Mouse (Mus musculus) midbrain, embryonic 16.5 days (tissue): ENCODE measurements around the gene Sh3tc1. TPM values are rescaled to one million over a fixed set of nuclear protein-coding genes. Genes with fewer than 3 reads are reported as not detected.

Experiments
- ATAC-seq: fragments of 200-750 bp; cut with Nextera tagmentation; 2 replicates; pipeline ENCODE4 v1.8.0; 2017; ENCODE audit warnings: moderate TSS enrichment
- H3K27ac ChIP-seq: fragments of 300-500 bp; sonication (generic); 2 replicates; pipeline ENCODE4 v1.5.1; 2014; ENCODE audit warnings: mild to moderate bottlenecking, low read length, mixed read lengths
- H3K27me3 ChIP-seq: fragments of 300-500 bp; sonication (generic); 2 replicates; pipeline ENCODE4 v1.6.1; 2014; ENCODE audit warnings: low read depth, low read length, mixed read lengths; ENCODE audit not compliant: control insufficient read depth, insufficient read depth
- H3K36me3 ChIP-seq: fragments of 300-500 bp; sonication (generic); 2 replicates; pipeline ENCODE4 v1.6.1; 2014; ENCODE audit warnings: mild to moderate bottlenecking, low read length, moderate library complexity, mixed read lengths; ENCODE audit not compliant: control insufficient read depth, insufficient read depth
- H3K4me1 ChIP-seq: fragments of 300-500 bp; sonication (generic); 2 replicates; pipeline ENCODE4 v1.6.1; 2014; ENCODE audit warnings: mild to moderate bottlenecking, low read length, mixed read lengths; ENCODE audit not compliant: control insufficient read depth, insufficient read depth
- H3K4me2 ChIP-seq: fragments of 300-500 bp; sonication (generic); 2 replicates; pipeline ENCODE4 v1.6.1; 2014; ENCODE audit warnings: mild to moderate bottlenecking, low read length, mixed read lengths
- H3K4me3 ChIP-seq: fragments of 300-500 bp; sonication (generic); 2 replicates; pipeline ENCODE4 v1.5.1; 2014; ENCODE audit warnings: low read depth, mild to moderate bottlenecking, low read length, moderate library complexity, mixed read lengths
- H3K9ac ChIP-seq: fragments of 300-500 bp; sonication (generic); 2 replicates; pipeline ENCODE4 v1.6.1; 2014; ENCODE audit warnings: low read depth, low read length, mixed read lengths
- H3K9me3 ChIP-seq: fragments of 300-500 bp; sonication (generic); replicated peaks from 2 replicates; pipeline ENCODE4 v1.6.1; 2014; ENCODE audit warnings: mild to moderate bottlenecking, low read length, mixed read lengths; ENCODE audit not compliant: control insufficient read depth, poor library complexity, severe bottlenecking
- WGBS: fragments of 180-500 bp; shearing (Covaris S2); extraction: QIAGEN DNeasy Blood & Tissue Kit; methylation state at CpG from one replicate; pipeline ENCODE4 v1.1.7; 2014; 5-methylcytosine and 5-hydroxymethylcytosine counted together
- polyA plus RNA-seq: library from polyadenylated mRNA; unstranded; fragments of >200 nt; fragmentation: Nextera tagmentation; extraction: Ambion mirVana; gene quantifications from 2 replicates; pipeline ENCODE4 v1.2.1, GENCODE M21; 2015

Sh3tc1 gene
- polyA plus RNA-seq, 1 experiment from 2014 or later, result 1.8 TPM

- Histone ChIP-seq H3K36me3 (no peaks in the 10 kb centered on the region), H3K9ac (no peak overlapping the region), H3K27ac (no peak overlapping the region), H3K4me2 (no peak overlapping the region), H3K27me3 (no peaks in the 10 kb centered on the region), H3K4me1 (no peaks in the 10 kb centered on the region), H3K9me3 (no peaks in the 10 kb centered on the region), H3K4me3 (no peak overlapping the region)
- ATAC-seq, result no peak
- 70% methylated on average over 11 of the region's 11 CpGs for WGBS
These were observed 48.5 kb downstream of the Sh3tc1 start for GRCm38 (mm10) chr5:35691246-35691645.

- Histone ChIP-seq H3K4me3 (no peak overlapping the region), H3K4me1 (no peaks in the 10 kb centered on the region), H3K27me3 (no peaks in the 10 kb centered on the region), H3K9ac (no peak overlapping the region), H3K4me2 (no peak overlapping the region), H3K36me3 (no peaks in the 10 kb centered on the region), H3K27ac (no peak overlapping the region), H3K9me3 (no peaks in the 10 kb centered on the region)
- 84% methylated on average over 8 of the region's 8 CpGs for WGBS
- no peak for ATAC-seq
These were observed 49.2 kb downstream of the Sh3tc1 start for GRCm38 (mm10) chr5:35690485-35691165.

- Histone ChIP-seq H3K27ac (no peak overlapping the region), H3K4me1 (no peaks in the 10 kb centered on the region), H3K9me3 (no peaks in the 10 kb centered on the region), H3K27me3 (no peaks in the 10 kb centered on the region), H3K9ac (no peak overlapping the region), H3K36me3 (no peaks in the 10 kb centered on the region), H3K4me2 (no peak overlapping the region), H3K4me3 (no peak overlapping the region)
- no peak for ATAC-seq
These were observed 50.4 kb downstream of the Sh3tc1 start for GRCm38 (mm10) chr5:35689374-35689773.

- no peaks in the 10 kb centered on the region for H3K36me3 ChIP-seq
- no peaks in the 10 kb centered on the region for H3K27me3 ChIP-seq
- no peak for ATAC-seq
- 90% methylated on average over 2 of the region's 2 CpGs for WGBS
- H3K4me2 ChIP-seq, result no peak overlapping the region
- H3K4me1 ChIP-seq, result no peaks in the 10 kb centered on the region
- H3K27ac ChIP-seq, result no peak overlapping the region
- H3K9me3 ChIP-seq, result no peaks in the 10 kb centered on the region
- no peak overlapping the region for H3K9ac ChIP-seq
- no peak overlapping the region for H3K4me3 ChIP-seq
These were observed 50.9 kb downstream of the Sh3tc1 start for GRCm38 (mm10) chr5:35688851-35689250.

GRCm38 (mm10) chr5:35687098-35687497 lies 52.7 kb downstream of the Sh3tc1 start:
- H3K36me3 ChIP-seq, result no peaks in the 10 kb centered on the region
- H3K4me3 ChIP-seq, result no peak overlapping the region
- H3K4me2 ChIP-seq, result no peak overlapping the region
- H3K27ac ChIP-seq, result no peak overlapping the region
- no peak for ATAC-seq
- no peaks in the 10 kb centered on the region for H3K9me3 ChIP-seq
- WGBS, result 64% methylated on average over 5 of the region's 5 CpGs
- H3K9ac ChIP-seq, result no peak overlapping the region
- H3K4me1 ChIP-seq, result no peaks in the 10 kb centered on the region
- H3K27me3 ChIP-seq, result no peaks in the 10 kb centered on the region

GRCm38 (mm10) chr5:35686336-35686735 lies 53.5 kb downstream of the Sh3tc1 start:
- no peaks in the 10 kb centered on the region for H3K9me3 ChIP-seq
- ATAC-seq, result no peak
- H3K4me3 ChIP-seq, result no peak overlapping the region
- no peak overlapping the region for H3K27ac ChIP-seq
- no peak overlapping the region for H3K9ac ChIP-seq
- H3K4me2 ChIP-seq, result no peak overlapping the region
- 58% methylated on average over 4 of the region's 4 CpGs for WGBS
- H3K36me3 ChIP-seq, result no peaks in the 10 kb centered on the region
- no peaks in the 10 kb centered on the region for H3K4me1 ChIP-seq
- H3K27me3 ChIP-seq, result no peaks in the 10 kb centered on the region; the same call in 1 of the 2 replicates

GRCm38 (mm10) chr5:35685079-35685478 lies 54.7 kb downstream of the Sh3tc1 start:
- Histone ChIP-seq H3K36me3 (no peaks in the 10 kb centered on the region), H3K4me1 (no peaks in the 10 kb centered on the region), H3K9ac (no peak overlapping the region), H3K9me3 (no peaks in the 10 kb centered on the region), H3K27ac (no peak overlapping the region), H3K27me3 (peaks cover 3% of the 10 kb centered on the region; the same call in 1 of the 2 replicates), H3K4me3 (no peak overlapping the region), H3K4me2 (no peak overlapping the region)
- no peak for ATAC-seq
- 61% methylated on average over 3 of the region's 3 CpGs for WGBS

- H3K9ac ChIP-seq, result no peak overlapping the region
- H3K4me2 ChIP-seq, result no peak overlapping the region
- H3K27me3 ChIP-seq, result peaks cover 32% of the 10 kb centered on the region
- H3K4me1 ChIP-seq, result peaks cover 2% of the 10 kb centered on the region; the same call in 1 of the 2 replicates
- no peaks in the 10 kb centered on the region for H3K9me3 ChIP-seq
- ATAC-seq, result no peak
- no peak overlapping the region for H3K4me3 ChIP-seq
- WGBS, result 56% methylated on average over 2 of the region's 2 CpGs
- no peaks in the 10 kb centered on the region for H3K36me3 ChIP-seq
- no peak overlapping the region for H3K27ac ChIP-seq
These were observed 58.8 kb downstream of the Sh3tc1 start for GRCm38 (mm10) chr5:35680958-35681357.

- WGBS, result 9% methylated on average over 41 of the region's 42 CpGs
- ATAC-seq, result peak; percentile 28; the same call in 1 of the 2 replicates
These were observed 60.3 kb downstream of the Sh3tc1 start, which contains the start of gene Htra3 for GRCm38 (mm10) chr5:35679256-35680155. Gene Htra3, minus strand, starts transcription at chr5:35679782.

More at GRCm38 (mm10) chr5:35679256-35680155, 60.3 kb downstream of the Sh3tc1 start, which contains the start of gene Htra3:
- Histone ChIP-seq H3K27me3 (peaks cover 32% of the 10 kb centered on the region), H3K9ac (peak within 1 kb of the TSS; percentile 32), H3K36me3 (no peaks in the 10 kb centered on the region), H3K27ac (no peak within 1 kb of the TSS), H3K4me2 (peak within 1 kb of the TSS; percentile 69), H3K4me3 (peak within 1 kb of the TSS; percentile 34), H3K9me3 (no peaks in the 10 kb centered on the region), H3K4me1 (peaks cover 2% of the 10 kb centered on the region; the same call in 1 of the 2 replicates)
